8 mouse cellular contexts compared by ENCODE assay signal in the genomic region with DNA sequence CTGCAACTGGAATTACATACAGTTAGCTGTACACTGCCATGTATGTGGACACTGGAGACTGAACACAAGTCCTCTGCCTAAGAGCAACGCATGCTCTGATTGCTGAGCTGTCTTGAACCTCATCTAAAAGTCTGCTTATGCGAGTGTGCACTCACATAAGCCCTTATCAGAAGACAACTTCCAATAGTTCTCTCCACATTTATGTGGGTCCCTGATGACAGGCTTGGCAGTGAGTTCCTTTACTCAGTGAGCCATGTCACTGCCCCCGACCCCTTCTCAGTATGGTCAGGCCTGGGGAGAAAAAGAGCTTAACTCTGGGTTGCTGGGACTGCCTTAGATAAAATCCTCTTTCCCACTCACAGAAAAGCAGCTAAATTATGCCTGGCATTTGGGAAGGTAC. TPM values are rescaled to one million over a fixed set of nuclear protein-coding genes. Genes with fewer than 3 reads are reported as not detected.
DNase-seq lines count a peak whose midpoint lies in the region; ATAC-seq and TF ChIP-seq lines count a peak whose summit lies in the region.

TSS of gene Dlg4 (plus strand) at position 274 of the 400 bp plus-strand sequence.

- no peak for TF ChIP-seq CTCF in left cerebral cortex, adult 2 months (IDR thresholded peaks at IDR 0.05)
- no peak for TF ChIP-seq CTCF in brain, embryonic 14.5 days (IDR thresholded peaks at IDR 0.05; ENCODE audit: borderline replicate concordance, extremely low read depth, insufficient read depth, insufficient read length)

- WGBS in limb, embryonic 14.5 days: 80% methylated on average over 3 of the region's 3 CpGs

- no peaks in the 10 kb centered on the region for H3K9me3 ChIP-seq in limb, embryonic 14.5 days (ENCODE audit: control insufficient read depth, low read length)

- TF ChIP-seq POLR2A in brain, embryonic 14.5 days (IDR thresholded peaks at IDR 0.05; ENCODE audit: borderline replicate concordance, extremely low read depth, insufficient read depth, insufficient read length, poor library complexity, severe bottlenecking): no peak
- no peak for TF ChIP-seq POLR2A in limb, embryonic 14.5 days (IDR thresholded peaks at IDR 0.05; ENCODE audit: borderline replicate concordance, extremely low read depth, insufficient read depth, insufficient read length)

- peak within 1 kb of the TSS; percentile 89 for H3K4me2 ChIP-seq in limb, embryonic 14.5 days (replicated peaks; ENCODE audit: low read depth, low read length, severe bottlenecking)

- peak within 1 kb of the TSS; percentile 93 for H3K27ac ChIP-seq in left cerebral cortex, adult 2 months
- peak within 1 kb of the TSS; percentile 49 for H3K27ac ChIP-seq in limb, embryonic 14.5 days (replicated peaks; ENCODE audit: low read depth, low read length)

- peaks cover 22% of the 10 kb centered on the region for H3K36me3 ChIP-seq in limb, embryonic 14.5 days (ENCODE audit: control insufficient read depth, insufficient read depth, low read length)

- H3K27me3 ChIP-seq in limb, embryonic 14.5 days (ENCODE audit: control insufficient read depth, insufficient read depth, low read length): no peaks in the 10 kb centered on the region

- intact Hi-C loops in left cerebral cortex, adult 2 months (cut with DNase I): no loop called here
- intact Hi-C loops in heart, postnatal 14 days (cut with DNase I): no loop called here

- no peak for ATAC-seq in limb, embryonic 14.5 days (ENCODE audit: low FRiP score, low read depth)
- ATAC-seq in erythroblast, adult 5-6 weeks (replicated peaks; ENCODE audit: low FRiP score, poor library complexity, severe bottlenecking): no peak

- H3K9ac ChIP-seq in limb, embryonic 14.5 days (ENCODE audit: low read depth, low read length, severe bottlenecking): peak within 1 kb of the TSS; percentile 88

- no peak for DNase-seq in left cerebral cortex, adult 2 months (ENCODE audit: extremely low spot score in 1 of 2, low spot score in 2 of 2)
- DNase-seq in left cerebral cortex, adult 11 months (ENCODE audit: low spot score): no peak
- DNase-seq in brain, embryonic 14.5 days (ENCODE audit: low read depth): no peak
- no peak for DNase-seq in heart, postnatal 14 days
- DNase-seq in limb, embryonic 14.5 days (ENCODE audit: low spot score): no peak
- no peak for DNase-seq in retina, embryonic 14.5 days (ENCODE audit: low spot score)
- DNase-seq in natural killer cell, adult 2 months (ENCODE audit: low spot score in 2 of 2): no peak

- peak within 1 kb of the TSS; percentile 74 for H3K4me3 ChIP-seq in left cerebral cortex, adult 2 months
- H3K4me3 ChIP-seq in limb, embryonic 14.5 days (replicated peaks; ENCODE audit: low read length): peak within 1 kb of the TSS; percentile 79

- H3K4me1 ChIP-seq in limb, embryonic 14.5 days (ENCODE audit: control insufficient read depth, insufficient read depth, low read length): peaks cover 41% of the 10 kb centered on the region

RNA-seq across cellular contexts. Expression of gene Dlg4, which starts in this region (rescaled TPM):
- total RNA-seq in left cerebral cortex, adult 2 months (2021): 100 to 1,000 TPM; 818 to 875 TPM
- polyA plus RNA-seq in brain, embryonic 14.5 days (2012; rRNA removed): 231 and 306 TPM in 2 replicates
- 10 to 100 TPM; 10.4 to 11.2 TPM for total RNA-seq in heart, postnatal 14 days (2021)
- 89.6 and 99.8 TPM in 2 replicates for polyA plus RNA-seq in limb, embryonic 14.5 days (2012; rRNA removed)
- polyA plus RNA-seq in limb, embryonic 14.5 days (2014; fragmentation: Nextera tagmentation; extraction: Ambion mirVana): 9.7 and 10.0 TPM in 2 replicates
- total RNA-seq in erythroblast, adult 5-6 weeks (2015; ENCODE audit: low replicate concordance): 7.7 TPM in 1 of 2 replicates, not detected in the other
- 0.17 and 0.84 TPM in 2 replicates for total RNA-seq in erythroblast, adult 5-6 weeks (2017; ENCODE audit: low replicate concordance)

Comparison
In these comparisons a context has a peak if more than half of its experiments do, and no peak if none do; other contexts are left out.
1. RNA of gene Dlg4 (total RNA-seq): 818 to 875 TPM in left cerebral cortex, adult 2 months; 10.4 to 11.2 TPM in heart, postnatal 14 days and 0.17 to 7.7 TPM in erythroblast, adult 5-6 weeks; every median in the first group is over 10 times any median in the second.